Mouse (Mus musculus) liver, adult 2 months (tissue): ENCODE measurements at regions not wholly inside any gene's neighbourhood (a gene's known extent, or its start where the extent isn't known, plus 50 kb on each side); places are given as distances from the start of the nearest gene placed in this dataset.

Source experiments
- CTCF ChIP-seq: fragments of 200-500 bp; IDR thresholded peaks from 2 replicates; pipeline ENCODE4 v1.5.1; 2011; ENCODE audit warnings: low read depth, low read length, control low read depth
- POLR2A ChIP-seq: fragments of 200-500 bp; IDR thresholded peaks from 2 replicates; pipeline ENCODE4 v1.6.1; 2011; ENCODE audit warnings: low read length, control low read depth; ENCODE audit not compliant: insufficient read depth; ENCODE audit errors: extremely low read depth

- TF ChIP-seq CTCF (no peak), POLR2A (no peak)
These were observed 275.1 kb downstream of the Cps1 start for GRCm38 (mm10) chr1:67397757-67398446.
